Mouse (Mus musculus): ENCODE results near the gene Trmt11. TPM values are rescaled to one million over a fixed set of nuclear protein-coding genes. Genes with fewer than 3 reads are reported as not detected.

Gene Trmt11
- polyA plus RNA-seq, 1 experiment = 2.1 TPM

DNA sequence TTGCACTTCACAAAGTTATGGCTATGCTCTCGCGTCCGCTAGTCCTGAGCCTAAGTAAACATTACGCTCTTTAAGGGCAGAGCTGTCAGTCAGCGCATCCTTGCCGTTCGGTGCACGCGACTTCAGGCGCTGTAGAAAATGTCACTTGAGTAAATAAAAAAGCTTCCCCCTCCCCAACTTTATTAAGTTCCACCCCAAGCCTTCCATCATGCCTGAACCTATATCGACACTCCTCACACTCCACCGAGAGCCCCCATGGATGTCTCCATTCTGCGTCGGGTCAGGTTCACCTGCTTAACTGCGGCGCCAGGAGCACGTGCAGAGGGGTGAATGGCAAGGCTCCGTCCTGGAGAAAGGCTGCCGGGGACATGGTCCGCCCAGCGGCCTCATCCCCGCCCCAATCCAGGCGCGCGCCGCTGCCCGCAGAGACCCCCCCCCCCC, 435 bp downstream of the Trmt11 start:
- Histone ChIP-seq H3K4me2 (ENCODE audit: low read depth) (peak overlapping the region; percentile 90), H3K4me3 (peak overlapping the region; percentile 87), H3K27me3 (ENCODE audit: control insufficient read depth, insufficient read depth, insufficient read length) (no peaks in the 10 kb centered on the region), H3ac (ENCODE audit: control insufficient read depth, insufficient read length) (peak overlapping the region; percentile 47), H3K79me2 (ENCODE audit: control insufficient read depth, insufficient read depth) (peaks cover 19% of the 10 kb centered on the region), H3K36me3 (ENCODE audit: control insufficient read depth, insufficient read depth) (peaks cover 16% of the 10 kb centered on the region)
- TF ChIP-seq TCF12 (IDR thresholded peaks at IDR 0.05; ENCODE audit: insufficient read depth, poor library complexity, severe bottlenecking) (no peak), POLR2AphosphoS2 (IDR thresholded peaks at IDR 0.05; ENCODE audit: insufficient read length, low read depth) (no peak), REST (IDR thresholded peaks at IDR 0.05; ENCODE audit: insufficient read depth, insufficient read length) (no peak), TCF3 (IDR thresholded peaks at IDR 0.05; ENCODE audit: insufficient read length, low read depth) (no peak), MAX (IDR thresholded peaks at IDR 0.05; ENCODE audit: low read depth) (no peak), USF1 (IDR thresholded peaks at IDR 0.05; ENCODE audit: low read depth) (no peak), E2F4 (IDR thresholded peaks at IDR 0.05; ENCODE audit: insufficient read depth) (no peak), CEBPB (IDR thresholded peaks at IDR 0.05; ENCODE audit: insufficient read depth, poor library complexity, severe bottlenecking) (no peak), MYOG (IDR thresholded peaks at IDR 0.05; ENCODE audit: control insufficient read depth in 1 of 3, insufficient read depth in 1 of 3, insufficient read length in 2 of 3, low read depth in 2 of 3) (no peak), SRF (IDR thresholded peaks at IDR 0.05; ENCODE audit: control insufficient read depth, insufficient read length, low read depth) (no peak), POLR2A (IDR thresholded peaks at IDR 0.05; ENCODE audit: insufficient read length, low read depth) (no peak), MYOD1 (IDR thresholded peaks at IDR 0.05; ENCODE audit: control insufficient read depth in 1 of 3, insufficient read length in 2 of 3, low read depth in 2 of 3) (no peak)

DNA sequence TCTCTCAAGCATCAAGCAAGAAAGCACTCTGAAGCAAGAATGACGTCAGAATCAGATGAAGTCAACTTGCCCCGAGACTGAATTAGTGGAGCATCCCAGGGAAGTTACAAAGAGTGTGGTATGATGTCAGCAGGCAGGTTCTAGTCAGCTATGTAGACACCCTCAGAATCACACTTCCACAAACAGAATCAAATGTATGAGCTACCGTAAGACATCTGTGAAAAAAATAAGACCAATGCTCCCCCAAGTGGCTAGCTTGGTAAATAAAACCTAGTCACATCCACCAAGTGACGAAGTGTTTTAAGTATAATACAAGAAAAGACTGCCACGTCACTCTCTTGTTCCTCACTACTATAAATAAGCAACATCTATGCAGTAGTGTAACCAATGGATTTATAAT, 13.5 kb downstream of the Trmt11 start:
- no peaks in the 10 kb centered on the region for H3K79me2 ChIP-seq (ENCODE audit: control insufficient read depth, insufficient read depth)
- no peak overlapping the region for H3ac ChIP-seq (ENCODE audit: control insufficient read depth, insufficient read length)
- peaks cover 51% of the 10 kb centered on the region for H3K36me3 ChIP-seq (ENCODE audit: control insufficient read depth, insufficient read depth)
- no peak overlapping the region for H3K4me3 ChIP-seq
- TF ChIP-seq REST (IDR thresholded peaks at IDR 0.05; ENCODE audit: insufficient read depth, insufficient read length) (no peak), SRF (IDR thresholded peaks at IDR 0.05; ENCODE audit: control insufficient read depth, insufficient read length, low read depth) (no peak), E2F4 (IDR thresholded peaks at IDR 0.05; ENCODE audit: insufficient read depth) (no peak), MAX (IDR thresholded peaks at IDR 0.05; ENCODE audit: low read depth) (no peak), POLR2AphosphoS2 (IDR thresholded peaks at IDR 0.05; ENCODE audit: insufficient read length, low read depth) (no peak)
- no peak overlapping the region for H3K4me2 ChIP-seq (ENCODE audit: low read depth)
- no peaks in the 10 kb centered on the region for H3K27me3 ChIP-seq (ENCODE audit: control insufficient read depth, insufficient read depth, insufficient read length)

DNA sequence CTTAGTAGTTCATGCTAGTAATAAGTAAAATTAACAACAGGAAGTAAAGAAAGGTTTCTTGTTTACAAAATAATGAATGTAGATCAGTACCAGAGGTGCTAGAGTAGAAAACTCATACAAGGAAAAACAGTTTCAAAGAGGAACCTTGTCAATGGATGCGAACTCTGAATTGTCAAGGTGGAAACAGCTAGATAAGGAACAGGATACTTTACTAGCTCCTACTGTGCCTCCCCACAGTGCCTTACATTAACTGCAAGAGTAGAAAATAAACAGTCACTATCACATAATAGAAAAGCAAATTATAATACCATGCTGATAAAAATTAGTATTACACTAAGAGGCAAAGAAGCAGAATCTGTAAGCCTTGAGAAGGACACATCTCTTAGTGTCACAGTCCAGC, 14.9 kb downstream of the Trmt11 start:
- TF ChIP-seq TCF12 (IDR thresholded peaks at IDR 0.05; ENCODE audit: insufficient read depth, poor library complexity, severe bottlenecking) (no peak), POLR2A (IDR thresholded peaks at IDR 0.05; ENCODE audit: insufficient read length, low read depth) (no peak), REST (IDR thresholded peaks at IDR 0.05; ENCODE audit: insufficient read depth, insufficient read length) (no peak), SRF (IDR thresholded peaks at IDR 0.05; ENCODE audit: control insufficient read depth, insufficient read length, low read depth) (no peak), E2F4 (IDR thresholded peaks at IDR 0.05; ENCODE audit: insufficient read depth) (no peak), MYOD1 (IDR thresholded peaks at IDR 0.05; ENCODE audit: control insufficient read depth in 1 of 3, insufficient read length in 2 of 3, low read depth in 2 of 3) (no peak), MAX (IDR thresholded peaks at IDR 0.05; ENCODE audit: low read depth) (no peak), POLR2AphosphoS2 (IDR thresholded peaks at IDR 0.05; ENCODE audit: insufficient read length, low read depth) (no peak), USF1 (IDR thresholded peaks at IDR 0.05; ENCODE audit: low read depth) (no peak), TCF3 (IDR thresholded peaks at IDR 0.05; ENCODE audit: insufficient read length, low read depth) (no peak), CEBPB (IDR thresholded peaks at IDR 0.05; ENCODE audit: insufficient read depth, poor library complexity, severe bottlenecking) (no peak)
- Histone ChIP-seq H3K36me3 (ENCODE audit: control insufficient read depth, insufficient read depth) (peaks cover 51% of the 10 kb centered on the region), H3K27me3 (ENCODE audit: control insufficient read depth, insufficient read depth, insufficient read length) (no peaks in the 10 kb centered on the region), H3K4me3 (no peak overlapping the region), H3ac (ENCODE audit: control insufficient read depth, insufficient read length) (no peak overlapping the region), H3K4me2 (ENCODE audit: low read depth) (no peak overlapping the region), H3K79me2 (ENCODE audit: control insufficient read depth, insufficient read depth) (no peaks in the 10 kb centered on the region)

DNA sequence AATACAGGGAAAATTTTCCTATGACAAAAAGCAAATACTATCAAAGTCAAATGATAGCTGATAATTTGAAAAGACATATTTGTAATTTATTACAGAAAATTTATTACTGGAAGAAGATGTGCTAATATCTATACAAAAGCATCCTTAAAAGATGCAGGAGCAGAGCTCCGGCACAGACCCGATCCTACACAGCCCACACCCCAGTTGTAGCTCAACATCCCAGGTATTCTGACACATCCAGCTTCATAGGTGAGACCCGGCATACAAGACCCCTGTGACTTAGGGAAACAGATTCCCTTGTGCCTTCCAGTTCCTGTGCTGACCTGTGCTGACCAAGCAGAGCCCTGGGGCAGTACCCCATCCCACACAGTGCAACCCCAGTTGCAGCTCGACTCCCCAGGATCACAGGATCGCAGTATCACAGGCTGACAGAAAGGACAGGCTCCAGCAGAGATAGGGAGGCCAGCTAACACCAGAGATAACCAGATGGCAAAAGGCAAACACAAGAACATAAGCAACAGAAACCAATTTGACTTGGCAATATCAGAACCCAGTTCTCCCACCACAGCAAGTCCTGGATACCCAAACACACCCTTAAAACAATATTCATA, 22.8 kb downstream of the Trmt11 start:
- H3K36me3 ChIP-seq (ENCODE audit: control insufficient read depth, insufficient read depth) = peaks cover 7% of the 10 kb centered on the region
- TF ChIP-seq USF1 (IDR thresholded peaks at IDR 0.05; ENCODE audit: low read depth) (no peak), E2F4 (IDR thresholded peaks at IDR 0.05; ENCODE audit: insufficient read depth) (no peak), MYOG (IDR thresholded peaks at IDR 0.05; ENCODE audit: control insufficient read depth in 1 of 3, insufficient read depth in 1 of 3, insufficient read length in 2 of 3, low read depth in 2 of 3) (no peak), POLR2AphosphoS2 (IDR thresholded peaks at IDR 0.05; ENCODE audit: insufficient read length, low read depth) (no peak), MAX (IDR thresholded peaks at IDR 0.05; ENCODE audit: low read depth) (no peak), REST (IDR thresholded peaks at IDR 0.05; ENCODE audit: insufficient read depth, insufficient read length) (no peak), CEBPB (IDR thresholded peaks at IDR 0.05; ENCODE audit: insufficient read depth, poor library complexity, severe bottlenecking) (no peak), TCF3 (IDR thresholded peaks at IDR 0.05; ENCODE audit: insufficient read length, low read depth) (no peak), SRF (IDR thresholded peaks at IDR 0.05; ENCODE audit: control insufficient read depth, insufficient read length, low read depth) (no peak)

DNA sequence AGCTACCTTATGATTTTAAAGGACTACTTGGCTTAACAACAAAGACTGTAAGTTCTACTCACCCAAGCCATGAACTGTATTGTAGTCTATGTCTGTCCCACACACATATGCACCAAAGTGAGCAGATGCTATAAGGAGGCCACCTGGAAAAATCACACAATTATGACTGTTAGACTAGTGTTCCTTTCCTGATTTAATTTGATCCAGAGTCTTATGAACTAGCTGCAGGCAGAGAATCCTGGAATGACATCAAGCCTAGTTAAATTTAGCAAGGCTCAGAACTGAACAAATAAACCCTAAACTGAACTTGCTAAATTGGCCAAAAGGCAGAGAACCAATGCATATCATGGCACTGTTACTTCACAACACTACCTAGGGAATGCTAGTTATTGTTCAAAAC, 34.2 kb downstream of the Trmt11 start:
- H3K27me3 ChIP-seq (ENCODE audit: control insufficient read depth, insufficient read depth, insufficient read length) = no peaks in the 10 kb centered on the region
- H3K4me2 ChIP-seq (ENCODE audit: low read depth) = no peak overlapping the region
- no peak overlapping the region for H3ac ChIP-seq (ENCODE audit: control insufficient read depth, insufficient read length)
- H3K4me3 ChIP-seq = no peak overlapping the region
- H3K36me3 ChIP-seq (ENCODE audit: control insufficient read depth, insufficient read depth) = peaks cover 4% of the 10 kb centered on the region
- TF ChIP-seq TCF3 (IDR thresholded peaks at IDR 0.05; ENCODE audit: insufficient read length, low read depth) (no peak), CEBPB (IDR thresholded peaks at IDR 0.05; ENCODE audit: insufficient read depth, poor library complexity, severe bottlenecking) (no peak), USF1 (IDR thresholded peaks at IDR 0.05; ENCODE audit: low read depth) (no peak), SRF (IDR thresholded peaks at IDR 0.05; ENCODE audit: control insufficient read depth, insufficient read length, low read depth) (no peak), POLR2A (IDR thresholded peaks at IDR 0.05; ENCODE audit: insufficient read length, low read depth) (no peak), MYOG (IDR thresholded peaks at IDR 0.05; ENCODE audit: control insufficient read depth in 1 of 3, insufficient read depth in 1 of 3, insufficient read length in 2 of 3, low read depth in 2 of 3) (no peak), MYOD1 (IDR thresholded peaks at IDR 0.05; ENCODE audit: control insufficient read depth in 1 of 3, insufficient read length in 2 of 3, low read depth in 2 of 3) (no peak)
- H3K79me2 ChIP-seq (ENCODE audit: control insufficient read depth, insufficient read depth) = no peaks in the 10 kb centered on the region

More for the DNA sequence above, 22.8 kb downstream of the Trmt11 start:
- Histone ChIP-seq H3K4me3 (no peak overlapping the region), H3ac (ENCODE audit: control insufficient read depth, insufficient read length) (no peak overlapping the region), H3K27me3 (ENCODE audit: control insufficient read depth, insufficient read depth, insufficient read length) (no peaks in the 10 kb centered on the region), H3K4me2 (ENCODE audit: low read depth) (no peak overlapping the region), H3K79me2 (ENCODE audit: control insufficient read depth, insufficient read depth) (no peaks in the 10 kb centered on the region)

Measured in myocyte (in vitro differentiated cells).